Mouse (Mus musculus): ENCODE data around the gene Olfr1018.

- no peak for TF ChIP-seq CTCF (IDR thresholded peaks at IDR 0.05; ENCODE audit: borderline replicate concordance, control insufficient read depth, extremely low read depth, insufficient read depth, low read length, poor library complexity)
- no peak for TF ChIP-seq POLR2A (IDR thresholded peaks at IDR 0.05; ENCODE audit: control insufficient read depth, extremely low read depth, insufficient read depth, low read length, poor library complexity)
Observed at GRCm38 (mm10) chr2:85845383-85845782, 27.1 kb downstream of the Olfr1018 start, which contains the start of gene Olfr1019.
